Mouse (Mus musculus) neutrophil, adult 83 days (primary cell): ENCODE data around the gene Arhgap6. TPM values are rescaled to one million over a fixed set of nuclear protein-coding genes. Genes with fewer than 3 reads are reported as not detected.

Source experiments
- total RNA-seq, 2 experiments: library from RNA; stranded (reverse); gene quantifications; one replicate each; pipeline ENCODE4 v1.2.4; 2023

The Arhgap6 gene
- total RNA-seq, result 1 to 10 TPM; 1.5 to 1.7 TPM

GRCm38 (mm10) chrX:168794974-168795858 is at the start of gene Arhgap6:
Arhgap6 (plus strand) TSS chrX:168795099.

DNA sequence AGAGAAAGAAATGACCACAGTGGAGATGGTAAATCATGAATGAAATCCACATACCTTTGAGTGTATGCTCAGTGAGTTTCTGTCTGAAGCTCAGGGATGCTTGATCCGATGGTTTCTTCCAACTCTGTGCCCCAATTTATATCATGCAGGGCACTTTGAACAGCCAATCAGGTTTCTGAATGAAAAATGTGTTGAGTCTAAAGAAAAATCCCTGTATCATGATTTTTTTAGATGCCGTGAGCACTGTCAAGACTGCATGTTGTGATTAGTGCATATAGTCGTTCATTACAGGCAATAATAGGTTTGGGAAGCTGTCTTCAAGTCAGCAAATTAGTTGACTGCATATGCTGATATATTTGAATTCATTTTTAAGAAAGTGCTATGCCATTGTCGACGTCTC is 392.2 kb downstream of the Arhgap6 start, which contains the start of gene Amelx:
Gene Amelx, minus strand, starts transcription at position 101 of the 400 bp plus-strand sequence.

DNA sequence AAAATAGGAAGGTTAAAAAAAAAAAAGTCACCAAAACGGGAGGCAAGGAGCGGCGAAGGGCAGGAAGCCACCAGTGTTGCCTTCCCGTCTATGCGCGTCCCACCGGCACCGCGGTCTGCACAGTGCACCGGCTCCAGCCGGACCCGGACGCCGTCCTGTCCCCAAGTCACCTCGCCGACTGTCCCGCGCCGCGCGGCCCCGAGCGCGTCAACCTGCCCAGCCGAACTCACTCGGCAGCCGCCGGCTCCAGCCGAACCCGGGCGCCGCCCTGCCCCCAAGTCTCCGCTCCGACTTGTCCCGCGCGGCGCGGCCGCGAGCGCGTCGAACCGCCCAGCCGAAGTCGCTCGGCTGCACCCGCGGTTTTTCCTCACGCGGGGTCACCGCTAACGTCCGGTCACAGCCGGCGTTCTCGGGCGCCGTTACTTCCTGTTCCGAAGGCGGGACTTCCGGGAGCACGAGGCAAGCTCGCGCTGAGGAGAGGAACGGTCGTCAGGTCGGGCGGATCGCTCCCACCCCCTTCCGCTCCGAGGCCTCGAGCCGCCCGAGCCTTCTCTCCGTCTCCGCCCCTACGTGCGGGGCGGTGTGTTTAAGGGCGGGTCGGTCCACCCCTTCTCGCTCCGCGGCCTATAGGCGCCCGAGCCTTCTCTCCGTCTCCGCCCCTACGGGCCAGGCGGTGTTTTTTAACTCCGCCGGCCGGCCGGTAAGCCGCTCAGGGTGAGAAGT is 525.2 kb downstream of the Arhgap6 start, which contains the start of gene Hccs:
Gene Hccs, minus strand, starts transcription at position 428 of the 723 bp plus-strand sequence.

Other genes with a start within 250 kb of the Arhgap6 start
- gene Frmpd4, start 217.9 kb upstream of the Arhgap6 start, total RNA-seq, result under 1 TPM in 1 of 2 experiments, not detected in 1; 0.15 TPM
- 10 to 100 TPM; 24.9 to 33.4 TPM for gene Msl3, start 121.2 kb upstream of the Arhgap6 start, total RNA-seq